Mouse (Mus musculus) thymus, adult 2 months (tissue): ENCODE data around the gene 5730480H06Rik.

Source experiments
- CTCF ChIP-seq: fragments of 200-500 bp; IDR thresholded peaks from 2 replicates; pipeline ENCODE4 v1.5.1; 2012; ENCODE audit warnings: mild to moderate bottlenecking, control low read depth, low read length, moderate library complexity, borderline replicate concordance; ENCODE audit not compliant: control insufficient read depth, poor library complexity, insufficient read depth; ENCODE audit errors: extremely low read depth
- POLR2A ChIP-seq: fragments of 200-500 bp; IDR thresholded peaks from 2 replicates; pipeline ENCODE4 v1.6.1; 2012; ENCODE audit warnings: mild to moderate bottlenecking, low read length, control low read depth, moderate library complexity; ENCODE audit not compliant: control insufficient read depth, poor library complexity, insufficient read depth; ENCODE audit errors: extremely low read depth

DNA sequence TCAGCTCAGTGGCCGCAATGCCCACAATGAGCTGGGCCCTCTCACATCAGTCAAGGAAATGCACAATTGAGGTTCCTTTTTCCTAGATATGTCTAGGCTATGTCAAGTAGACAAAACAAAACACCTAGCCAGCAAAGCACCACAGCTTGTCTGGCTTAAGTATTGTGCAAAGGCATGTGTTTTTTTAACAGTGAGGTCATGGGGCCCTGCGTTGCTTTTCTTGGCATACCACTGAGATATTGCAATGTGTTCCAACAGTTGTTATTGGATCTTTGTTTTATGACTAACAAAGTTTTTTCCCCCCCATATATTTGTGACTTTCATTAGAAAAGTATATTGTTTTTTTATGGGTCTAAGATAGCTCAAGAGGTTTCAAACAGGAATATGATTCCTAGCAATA, 92.0 kb downstream of the 5730480H06Rik start:
- TF ChIP-seq POLR2A (no peak), CTCF (no peak)
